10 mouse cellular contexts compared by ENCODE assay signal in the genomic region with DNA sequence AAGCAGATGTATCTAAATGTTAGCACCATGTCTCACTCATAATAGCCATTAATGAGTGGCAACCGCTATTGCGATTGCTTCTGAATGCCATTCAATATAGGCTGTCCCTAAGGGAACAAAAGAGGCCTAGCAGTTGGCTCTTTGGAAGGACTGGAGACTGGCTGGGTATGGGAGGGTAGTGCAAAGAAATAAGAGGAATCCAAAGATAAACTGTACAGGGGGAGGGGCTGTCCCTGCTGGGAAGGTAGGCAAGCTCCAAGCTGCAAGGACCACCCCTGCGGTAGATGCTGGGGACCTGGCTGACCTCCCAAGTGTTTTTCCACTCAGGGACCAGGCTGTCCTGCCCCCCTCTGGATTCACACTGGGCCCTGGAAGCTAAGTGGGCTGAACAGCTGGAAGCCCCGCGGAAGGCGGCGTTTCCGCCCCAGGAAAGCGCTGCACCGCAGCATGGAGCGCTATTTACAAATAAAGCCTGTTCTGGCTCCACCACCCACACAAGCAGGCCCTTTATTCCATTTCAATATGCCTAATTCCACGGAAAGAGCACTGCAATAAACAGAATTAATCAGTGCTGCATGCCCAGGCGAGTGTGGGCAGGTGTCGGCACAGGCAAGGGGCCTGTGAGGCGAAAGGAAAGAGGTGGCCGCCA. TPM values are rescaled to one million over a fixed set of nuclear protein-coding genes. Genes with fewer than 3 reads are reported as not detected.
DNase-seq lines count a peak whose midpoint lies in the region; ATAC-seq lines count a peak whose summit lies in the region.
"Had no signal": no experiment of that assay in that cellular context is flagged by ENCODE, and none has a peak within 500 bp of the region (broad histone marks: within the 10 kb centered on the region; RNA-seq: fewer than 3 reads in every experiment).

No protein-coding gene starts in this region.

- no peak overlapping the region; the same call in 1 of the 2 replicates for H3K9ac ChIP-seq in heart, embryonic 11.5 days (ENCODE audit: low read depth, low read length)
- no peak overlapping the region; the same call in 1 of the 2 replicates for H3K9ac ChIP-seq in midbrain, embryonic 13.5 days (replicated peaks)
- H3K9ac ChIP-seq: heart, embryonic 15.5 days; liver, embryonic 15.5 days had no signal

- ATAC-seq in heart, embryonic 11.5 days (replicated peaks; ENCODE audit: insufficient number of reproducible peaks, low FRiP score, low TSS enrichment): no peak
- ATAC-seq in midbrain, embryonic 13.5 days: peak; percentile 70

- H3K4me3 ChIP-seq in heart, embryonic 11.5 days (ENCODE audit: low read depth, low read length): no peak overlapping the region
- H3K4me3 ChIP-seq in hindbrain, embryonic 10.5 days: peak overlapping the region; percentile 27
- no peak overlapping the region for H3K4me3 ChIP-seq in midbrain, embryonic 13.5 days (replicated peaks)
- H3K4me3 ChIP-seq: heart, embryonic 15.5 days; liver, embryonic 15.5 days had no signal

- peak overlapping the region; percentile 5; the same call in 1 of the 2 replicates for H3K4me2 ChIP-seq in heart, embryonic 11.5 days
- H3K4me2 ChIP-seq in midbrain, embryonic 13.5 days (replicated peaks): peak overlapping the region; percentile 29
- H3K4me2 ChIP-seq: heart, embryonic 15.5 days; liver, embryonic 15.5 days had no signal

- no peak overlapping the region for H3K27ac ChIP-seq in heart, embryonic 11.5 days (ENCODE audit: low read depth, low read length)
- peak overlapping the region; percentile 81 for H3K27ac ChIP-seq in hindbrain, embryonic 10.5 days
- peak overlapping the region; percentile 72 for H3K27ac ChIP-seq in midbrain, embryonic 13.5 days
- H3K27ac ChIP-seq: heart, embryonic 15.5 days; liver, embryonic 15.5 days had no signal

- H3K36me3 ChIP-seq in heart, embryonic 11.5 days (ENCODE audit: control insufficient read depth, insufficient read depth, low read length): no peaks in the 10 kb centered on the region
- H3K36me3 ChIP-seq in hindbrain, embryonic 10.5 days: no peaks in the 10 kb centered on the region
- H3K36me3 ChIP-seq in midbrain, embryonic 13.5 days: no peaks in the 10 kb centered on the region
- H3K36me3 ChIP-seq: heart, embryonic 15.5 days; liver, embryonic 15.5 days had no signal

- H3K9me3 ChIP-seq in heart, embryonic 11.5 days (replicated peaks; ENCODE audit: control insufficient read depth, low read length): no peaks in the 10 kb centered on the region
- H3K9me3 ChIP-seq in hindbrain, embryonic 10.5 days: no peaks in the 10 kb centered on the region
- no peaks in the 10 kb centered on the region for H3K9me3 ChIP-seq in midbrain, embryonic 13.5 days
- H3K9me3 ChIP-seq: heart, embryonic 15.5 days; liver, embryonic 15.5 days had no signal

- peaks cover 7% of the 10 kb centered on the region for H3K4me1 ChIP-seq in heart, embryonic 11.5 days (ENCODE audit: control insufficient read depth, insufficient read depth, low read length)
- H3K4me1 ChIP-seq in hindbrain, embryonic 10.5 days (replicated peaks): peaks cover 51% of the 10 kb centered on the region
- H3K4me1 ChIP-seq in midbrain, embryonic 13.5 days (replicated peaks): peaks cover 42% of the 10 kb centered on the region
- H3K4me1 ChIP-seq: heart, embryonic 15.5 days; liver, embryonic 15.5 days had no signal

- WGBS in heart, embryonic 11.5 days (ENCODE audit: insufficient replicate concordance): 32% methylated on average over 16 of the region's 16 CpGs
- 12% methylated on average over 16 of the region's 16 CpGs for WGBS in hindbrain, embryonic 10.5 days
- 6% methylated on average over 16 of the region's 16 CpGs for WGBS in midbrain, embryonic 13.5 days

- DNase-seq in heart, postnatal 36 days: no peak
- peak; percentile 47 for DNase-seq in brain, adult 2 months (ENCODE audit: low read depth, low spot score)
- peak; percentile 35 for DNase-seq in hindbrain, embryonic 10.5 days (ENCODE audit: low spot score)
- no peak for DNase-seq in T-cell, adult 2 months (ENCODE audit: low spot score)
- DNase-seq in kidney, postnatal 25 days: no peak
- DNase-seq in adrenal gland, adult 8-10 months: no peak

- intact Hi-C loops in heart, postnatal 36 days (cut with DNase I): no loop called here

- H3K27me3 ChIP-seq in heart, embryonic 11.5 days (ENCODE audit: control insufficient read depth, insufficient read depth, low read length): no peaks in the 10 kb centered on the region
- peaks cover 9% of the 10 kb centered on the region for H3K27me3 ChIP-seq in hindbrain, embryonic 10.5 days (ENCODE audit: insufficient read depth, poor library complexity, severe bottlenecking)
- H3K27me3 ChIP-seq in midbrain, embryonic 13.5 days: no peaks in the 10 kb centered on the region
- H3K27me3 ChIP-seq: heart, embryonic 15.5 days; liver, embryonic 15.5 days had no signal

RNA-seq across cellular contexts. Expression of gene Whrn, which starts 36.5 kb away (rescaled TPM):
- 3.3 and 4.7 TPM in 2 replicates for polyA plus RNA-seq in heart, embryonic 11.5 days (2014; fragmentation: Nextera tagmentation; extraction: Ambion mirVana)
- 10 to 100 TPM; 26.3 to 33.2 TPM for total RNA-seq in heart, postnatal 36 days (2021)
- polyA plus RNA-seq in hindbrain, embryonic 10.5 days (2016; fragmentation: Nextera tagmentation; extraction: Ambion mirVana): 6.6 and 6.9 TPM in 2 replicates
- polyA plus RNA-seq in midbrain, embryonic 13.5 days (2015; fragmentation: Nextera tagmentation; extraction: Ambion mirVana): 6.6 and 10.3 TPM in 2 replicates
- 10 to 100 TPM; 56.7 to 95.9 (median 78.5) TPM for total RNA-seq in adrenal gland, adult 8-10 months (2022)

RNA-seq across cellular contexts. Expression of gene Akna, which starts 56.1 kb away (rescaled TPM):
- 3.1 and 3.2 TPM in 2 replicates for polyA plus RNA-seq in heart, embryonic 11.5 days (2014; fragmentation: Nextera tagmentation; extraction: Ambion mirVana)
- total RNA-seq in heart, postnatal 36 days (2021): 1 to 10 TPM; 3.6 to 4.0 TPM
- 10.8 and 13.0 TPM in 2 replicates for polyA plus RNA-seq in hindbrain, embryonic 10.5 days (2016; fragmentation: Nextera tagmentation; extraction: Ambion mirVana)
- polyA plus RNA-seq in midbrain, embryonic 13.5 days (2015; fragmentation: Nextera tagmentation; extraction: Ambion mirVana): 10.7 and 11.8 TPM in 2 replicates
- 1 to 10 TPM; 4.4 to 9.9 (median 7.0) TPM for total RNA-seq in adrenal gland, adult 8-10 months (2022)

Comparison
In these comparisons a context has a peak if more than half of its experiments do, and no peak if none do; other contexts are left out.
1. DNase-seq: peak in brain, adult 2 months (single experiment) and hindbrain, embryonic 10.5 days (single experiment); none in heart, postnatal 36 days (0 of 2), T-cell, adult 2 months (single experiment), kidney, postnatal 25 days (0 of 2) and adrenal gland, adult 8-10 months (single experiment).